ENCODE assay signal across 18 mouse cellular contexts in genomic region chr14:29900931-29901330, GRCm38 (mm10).
DNase-seq lines count a peak whose midpoint lies in the region; ATAC-seq and TF ChIP-seq lines count a peak whose summit lies in the region.
"Had no signal": no experiment of that assay in that cellular context is flagged by ENCODE, and none has a peak within 500 bp of the region (broad histone marks: within the 10 kb centered on the region; RNA-seq: fewer than 3 reads in every experiment).

No protein-coding gene starts in this region.

- H3K4me1 ChIP-seq in heart, adult 2 months (ENCODE audit: control insufficient read depth, insufficient read depth, low read length) = no peaks in the 10 kb centered on the region; the same call in 1 of the 2 replicates
- no peaks in the 10 kb centered on the region for H3K4me1 ChIP-seq in CH12.LX (ENCODE audit: control insufficient read depth in 1 of 2, insufficient read depth in 2 of 2)
- 0 out of 2 replicates have a peak, but pooled peaks cover 2% of the 10 kb centered on the region for H3K4me1 ChIP-seq in heart, postnatal 0 days (ENCODE audit: control insufficient read depth, insufficient read depth)
- H3K4me1 ChIP-seq: forebrain, embryonic 13.5 days; hindbrain, embryonic 15.5 days had no signal

- H3K9me3 ChIP-seq in CH12.LX (replicated peaks; ENCODE audit: low read length) = peaks cover 3% of the 10 kb centered on the region
- H3K9me3 ChIP-seq in heart, postnatal 0 days (replicated peaks; ENCODE audit: control insufficient read depth, low read length) = no peaks in the 10 kb centered on the region
- H3K9me3 ChIP-seq: forebrain, embryonic 13.5 days; hindbrain, embryonic 15.5 days; limb, embryonic 15.5 days had no signal

- DNase-seq in cerebellum, postnatal 10 days = peak; percentile 71 to 78
- peak in 1 of 2 experiments; percentile 43 for DNase-seq in heart, adult 2 months
- no peak for DNase-seq in heart, postnatal 36 days
- no peak for DNase-seq in CH12.LX (ENCODE audit: extremely low read depth)
- peak; percentile 57 for DNase-seq in heart, postnatal 0 days (ENCODE audit: low spot score)
- DNase-seq in lung, postnatal 36 days = no peak
- DNase-seq: adrenal gland, postnatal 25 days; cerebellum, adult 18-20 months; gastrocnemius, adult 2 months; left cerebral cortex, postnatal 4 days; lung, embryonic 14.5 days; midbrain, embryonic 14.5 days had no signal

- no peak overlapping the region for H3K9ac ChIP-seq in heart, adult 2 months (ENCODE audit: low read depth, low read length)
- H3K9ac ChIP-seq in CH12.LX (ENCODE audit: insufficient read depth, low read depth) = no peak overlapping the region
- H3K9ac ChIP-seq in heart, postnatal 0 days (replicated peaks; ENCODE audit: low read depth, low read length) = no peak overlapping the region
- H3K9ac ChIP-seq: forebrain, embryonic 13.5 days; hindbrain, embryonic 15.5 days; limb, embryonic 15.5 days; liver, embryonic 14.5 days; lung, embryonic 14.5 days had no signal

- no peak for TF ChIP-seq CTCF in heart, adult 2 months (IDR thresholded peaks at IDR 0.05)
- no peak for TF ChIP-seq CTCF in CH12.LX (conservative IDR thresholded peaks at IDR 0.05 in 1 of 2, IDR thresholded peaks at IDR 0.05 in 1 of 2; ENCODE audit: low read depth in 2 of 2, low read length in 2 of 2)
- TF ChIP-seq CTCF in heart, postnatal 0 days (IDR thresholded peaks at IDR 0.05; ENCODE audit: low read depth) = no peak

- peak overlapping the region; percentile 36; the same call in 1 of the 2 replicates for H3K27ac ChIP-seq in heart, adult 2 months
- no peak overlapping the region for H3K27ac ChIP-seq in CH12.LX (ENCODE audit: insufficient read depth, low read depth)
- no peak overlapping the region; the same call in 1 of the 2 replicates for H3K27ac ChIP-seq in heart, postnatal 0 days (ENCODE audit: low read depth)
- H3K27ac ChIP-seq: forebrain, embryonic 13.5 days; gastrocnemius, adult 2 months; hindbrain, embryonic 15.5 days; limb, embryonic 15.5 days; liver, embryonic 14.5 days had no signal

- intact Hi-C loops in heart, adult 2 months (cut with DNase I) = no loop called here
- intact Hi-C loops in heart, postnatal 36 days (cut with DNase I) = no loop called here

- H3K27me3 ChIP-seq in heart, adult 2 months (ENCODE audit: control insufficient read depth, insufficient read depth, low read length) = no peaks in the 10 kb centered on the region
- peaks cover 30% of the 10 kb centered on the region for H3K27me3 ChIP-seq in CH12.LX (replicated peaks)
- H3K27me3 ChIP-seq in heart, postnatal 0 days (ENCODE audit: control insufficient read depth, insufficient read depth, low read length) = no peaks in the 10 kb centered on the region
- H3K27me3 ChIP-seq: forebrain, embryonic 13.5 days; hindbrain, embryonic 15.5 days; limb, embryonic 15.5 days had no signal

- TF ChIP-seq POLR2A in heart, adult 2 months (IDR thresholded peaks at IDR 0.05; ENCODE audit: insufficient read depth, low read depth, low read length) = no peak
- no peak for TF ChIP-seq POLR2A in CH12.LX (IDR thresholded peaks at IDR 0.05; ENCODE audit: low read depth, low read length)

- dilution Hi-C loops in CH12.LX (cut with MboI; ENCODE audit: extremely low pct_ligation_motif_present, extremely low pct_unique_long_range_greater_than_20kb, low sequenced_read_pairs) = no loop called here

- no peak for TF ChIP-seq RAD21 in CH12.LX (IDR thresholded peaks at IDR 0.05; ENCODE audit: low read depth, low read length)

- no peak for ATAC-seq in cerebellum, adult (ENCODE audit: insufficient number of reproducible peaks, low FRiP score, low TSS enrichment)
- peak; percentile 66 for ATAC-seq in heart, postnatal 0 days (ENCODE audit: insufficient read depth, low read depth)
- ATAC-seq: CD4-positive, CD25-positive, alpha-beta regulatory T cell, adult 4 months; forebrain, embryonic 13.5 days had no signal

- H3K36me3 ChIP-seq in heart, adult 2 months (ENCODE audit: control insufficient read depth, insufficient read depth, low read length) = no peaks in the 10 kb centered on the region
- H3K36me3 ChIP-seq in CH12.LX (replicated peaks in 1 of 2; ENCODE audit: control insufficient read depth in 1 of 2, insufficient read depth in 1 of 2, low read length in 1 of 2) = no peaks in the 10 kb centered on the region
- H3K36me3 ChIP-seq in heart, postnatal 0 days (replicated peaks; ENCODE audit: control insufficient read depth, insufficient read depth, low read length) = no peaks in the 10 kb centered on the region
- H3K36me3 ChIP-seq: hindbrain, embryonic 15.5 days; limb, embryonic 15.5 days had no signal

- peak overlapping the region; percentile 10; the same call in 1 of the 2 replicates for H3K4me2 ChIP-seq in CH12.LX (ENCODE audit: insufficient read depth, low read depth, poor library complexity, severe bottlenecking)
- no peak overlapping the region for H3K4me2 ChIP-seq in heart, postnatal 0 days (ENCODE audit: low read depth, low read length)
- H3K4me2 ChIP-seq: forebrain, embryonic 13.5 days; hindbrain, embryonic 15.5 days; limb, embryonic 15.5 days; lung, embryonic 14.5 days had no signal

- no peak overlapping the region for H3K4me3 ChIP-seq in heart, adult 2 months
- H3K4me3 ChIP-seq in CH12.LX (replicated peaks in 1 of 3; ENCODE audit: low read depth in 2 of 3, low read length in 2 of 3, poor library complexity in 1 of 3) = no peak overlapping the region
- H3K4me3 ChIP-seq in heart, postnatal 0 days (ENCODE audit: low read depth, low read length) = no peak overlapping the region
- H3K4me3 ChIP-seq: forebrain, embryonic 13.5 days; gastrocnemius, adult 2 months; hindbrain, embryonic 15.5 days; limb, embryonic 15.5 days had no signal

- in situ Hi-C loops in CH12.LX (cut with MboI; ENCODE audit: low pct_ligation_motif_present, low pct_unique_long_range_greater_than_20kb, low sequenced_read_pairs) = no loop called here

- H3K79me2 ChIP-seq in heart, adult 2 months (replicated peaks; ENCODE audit: control insufficient read depth, insufficient read depth, low read length) = no peaks in the 10 kb centered on the region
- no peaks in the 10 kb centered on the region for H3K79me2 ChIP-seq in CH12.LX (replicated peaks; ENCODE audit: control insufficient read depth, extremely low read depth, insufficient read depth, poor library complexity, severe bottlenecking)

- 0 out of 2 replicates have a peak, but pooled peaks have one; percentile 22 for TF ChIP-seq EP300 in heart, adult 2 months (IDR thresholded peaks at IDR 0.05; ENCODE audit: insufficient read depth, low read depth, low read length)
- TF ChIP-seq EP300 in CH12.LX (IDR thresholded peaks at IDR 0.05; ENCODE audit: low read length) = no peak
- no peak for TF ChIP-seq EP300 in heart, postnatal 0 days (IDR thresholded peaks at IDR 0.05; ENCODE audit: low read depth)

- WGBS in heart, adult 2 months = 38% methylated on average over 6 of the region's 6 CpGs
- WGBS in heart, postnatal 0 days = 42% methylated on average over 6 of the region's 6 CpGs

TF ChIP-seq in CH12.LX, 34 proteins besides CTCF, POLR2A, EP300 and RAD21:
- TF ChIP-seq ZMIZ1 (IDR thresholded peaks at IDR 0.05; ENCODE audit: low read depth, low read length) (no peak), NRF1 (IDR thresholded peaks at IDR 0.05; ENCODE audit: low read depth, low read length) (no peak), TCF12 (IDR thresholded peaks at IDR 0.05; ENCODE audit: low read depth, low read length) (no peak), E2F4 (IDR thresholded peaks at IDR 0.05; ENCODE audit: insufficient replicate concordance, low read depth, low read length) (no peak), SIN3A (IDR thresholded peaks at IDR 0.05; ENCODE audit: low read length) (no peak), MXI1 (IDR thresholded peaks at IDR 0.05; ENCODE audit: low read depth, low read length) (no peak), ZKSCAN1 (IDR thresholded peaks at IDR 0.05; ENCODE audit: borderline replicate concordance, low read depth, low read length) (no peak), JUND (conservative IDR thresholded peaks at IDR 0.05; ENCODE audit: low read depth, low read length) (no peak), UBTF (IDR thresholded peaks at IDR 0.05; ENCODE audit: low read depth, low read length) (no peak), PAX5 (IDR thresholded peaks at IDR 0.05; ENCODE audit: low read length) (no peak), TBP (conservative IDR thresholded peaks at IDR 0.05; ENCODE audit: low read depth, low read length) (no peak)

Comparison
In these comparisons a context has a peak if more than half of its experiments do, and no peak if none do; other contexts are left out.
1. DNase-seq: peak in cerebellum, postnatal 10 days (2 of 2) and heart, postnatal 0 days (single experiment); none in heart, postnatal 36 days (0 of 2), CH12.LX (single experiment) and lung, postnatal 36 days (single experiment).